Mouse (Mus musculus): ENCODE measurements around the gene Cx3cr1.

Gene Cx3cr1

GRCm38 (mm10) chr9:119993092-119993844 is 76.4 kb downstream of the Cx3cr1 start:
- DNase-seq, result no peak

GRCm38 (mm10) chr9:119991310-119991709 is 78.4 kb downstream of the Cx3cr1 start:
- no peak for DNase-seq

- no peak for DNase-seq
Observed at GRCm38 (mm10) chr9:119988304-119988703, 81.4 kb downstream of the Cx3cr1 start.

- DNase-seq, result no peak
Observed at GRCm38 (mm10) chr9:119985881-119986574, 83.7 kb downstream of the Cx3cr1 start.

- no peak for DNase-seq
Observed at GRCm38 (mm10) chr9:119984536-119985011, 85.1 kb downstream of the Cx3cr1 start, which contains the start of gene Csrnp1. Csrnp1 (minus strand) TSS chr9:119984658.

GRCm38 (mm10) chr9:119983585-119984535 is 85.8 kb downstream of the Cx3cr1 start:
- DNase-seq, result peak; percentile 75

- DNase-seq, result no peak
Observed at GRCm38 (mm10) chr9:119982956-119983551, 86.6 kb downstream of the Cx3cr1 start.

GRCm38 (mm10) chr9:119982241-119982811 is 87.4 kb downstream of the Cx3cr1 start:
- peak; percentile 54 for DNase-seq

GRCm38 (mm10) chr9:119981183-119982179 is 88.2 kb downstream of the Cx3cr1 start:
- DNase-seq, result no peak

GRCm38 (mm10) chr9:119980770-119981182 is 88.9 kb downstream of the Cx3cr1 start:
- DNase-seq, result no peak

- no peak for DNase-seq
Observed at GRCm38 (mm10) chr9:119979749-119980148, 89.9 kb downstream of the Cx3cr1 start.

GRCm38 (mm10) chr9:119978811-119979441 is 90.8 kb downstream of the Cx3cr1 start:
- no peak for DNase-seq

GRCm38 (mm10) chr9:119978151-119978810 is 91.4 kb downstream of the Cx3cr1 start:
- DNase-seq, result no peak

- no peak for DNase-seq
Observed at GRCm38 (mm10) chr9:119977557-119978060, 92.1 kb downstream of the Cx3cr1 start.

- no peak for DNase-seq
Observed at GRCm38 (mm10) chr9:119976704-119977556, 92.7 kb downstream of the Cx3cr1 start.

GRCm38 (mm10) chr9:119975286-119975685 is 94.4 kb downstream of the Cx3cr1 start:
- no peak for DNase-seq

- no peak for DNase-seq
Observed at GRCm38 (mm10) chr9:119974609-119975008, 95.1 kb downstream of the Cx3cr1 start.

GRCm38 (mm10) chr9:119973869-119974520 is 95.7 kb downstream of the Cx3cr1 start:
- DNase-seq, result no peak

Measured in right cerebral cortex, postnatal 4 days (tissue).